Mouse (Mus musculus) layer of hippocampus, adult 8-10 months (tissue): ENCODE data around the gene Ccdc187. TPM values are rescaled to one million over a fixed set of nuclear protein-coding genes. Genes with fewer than 3 reads are reported as not detected.
A peak's percentile ranks its signal among the peaks of the same experiment; 100 is the strongest.

Source experiments
- DNase-seq, 2 experiments: peaks; one replicate each; pipeline ENCODE4 v3.0.0; 2022; ENCODE audit warnings: low spot score in 2 of 2
- total RNA-seq, 4 experiments: library from RNA; stranded (reverse); gene quantifications; 2 replicates each; pipeline ENCODE4 v1.2.4; 2022

The Ccdc187 gene
- total RNA-seq, 4 experiments from 2014 or later = 0.47 to 1.9 (median 1.5) TPM

GRCm38 (mm10) chr2:26280594-26280993, 13.8 kb downstream of the Ccdc187 start:
- no peak for DNase-seq

- DNase-seq = no peak
These were observed 14.6 kb downstream of the Ccdc187 start for GRCm38 (mm10) chr2:26279712-26280111.

DNA sequence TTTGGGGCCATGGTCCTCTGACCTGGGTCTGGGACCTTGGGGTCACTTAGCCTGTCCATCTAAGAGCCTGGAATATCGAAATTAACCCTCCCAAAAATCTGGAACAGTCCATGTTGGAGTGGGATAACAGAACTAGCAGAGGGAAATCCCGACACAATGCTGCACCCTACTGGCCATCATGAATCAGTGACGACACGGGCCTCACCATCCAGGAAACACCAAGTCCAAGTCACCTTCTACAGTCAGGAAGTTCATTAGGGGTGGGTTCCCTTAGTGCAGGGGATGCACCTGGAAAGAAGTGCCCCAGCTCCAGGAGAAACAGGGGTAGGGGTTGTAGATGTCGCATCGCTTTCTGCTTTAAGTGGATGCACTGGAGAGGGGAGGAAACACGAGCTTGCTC, 20.7 kb downstream of the Ccdc187 start:
- peak; percentile 31 to 58 for DNase-seq

DNA sequence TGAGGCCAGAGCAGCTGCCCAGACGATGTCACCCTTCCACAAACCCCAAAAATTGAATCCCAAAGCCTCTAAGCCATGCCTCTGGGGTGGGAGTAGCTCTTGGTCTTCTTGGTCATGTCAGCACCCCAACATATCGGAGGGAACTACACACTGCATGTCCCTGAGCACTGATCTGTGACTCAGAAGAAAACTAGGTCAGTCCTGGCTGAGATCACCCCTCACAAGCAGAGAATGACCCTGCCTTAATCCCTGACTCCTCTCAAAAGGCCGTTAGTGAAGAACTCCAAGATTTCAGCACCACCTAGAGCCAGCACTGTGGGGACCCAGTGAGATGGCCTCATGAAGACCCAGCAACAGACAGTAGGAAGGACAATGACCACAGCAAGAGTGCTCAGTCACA, 26.1 kb downstream of the Ccdc187 start:
- DNase-seq = no peak

- DNase-seq = no peak
These were observed 28.2 kb downstream of the Ccdc187 start for GRCm38 (mm10) chr2:26266066-26266742.

DNA sequence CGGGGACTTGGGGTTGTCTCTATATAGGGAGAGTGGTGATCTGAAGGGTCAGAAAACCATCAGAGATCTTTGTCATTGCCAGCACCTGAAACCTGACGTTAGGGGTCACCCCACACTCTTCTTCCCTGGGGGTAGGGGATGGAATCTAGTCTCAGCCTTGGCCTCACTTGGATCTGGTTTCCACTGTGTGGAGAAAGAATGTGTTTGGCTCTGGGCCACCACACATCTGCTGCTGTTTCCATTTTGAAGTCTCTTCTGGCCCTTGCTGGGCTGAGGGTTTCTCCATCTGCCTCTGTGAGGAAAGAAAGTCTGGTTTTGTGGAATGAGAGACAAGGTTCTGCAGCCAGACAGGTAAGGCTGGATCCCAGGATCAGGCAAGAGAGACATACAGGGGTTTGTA, 29.3 kb downstream of the Ccdc187 start:
- no peak for DNase-seq

DNA sequence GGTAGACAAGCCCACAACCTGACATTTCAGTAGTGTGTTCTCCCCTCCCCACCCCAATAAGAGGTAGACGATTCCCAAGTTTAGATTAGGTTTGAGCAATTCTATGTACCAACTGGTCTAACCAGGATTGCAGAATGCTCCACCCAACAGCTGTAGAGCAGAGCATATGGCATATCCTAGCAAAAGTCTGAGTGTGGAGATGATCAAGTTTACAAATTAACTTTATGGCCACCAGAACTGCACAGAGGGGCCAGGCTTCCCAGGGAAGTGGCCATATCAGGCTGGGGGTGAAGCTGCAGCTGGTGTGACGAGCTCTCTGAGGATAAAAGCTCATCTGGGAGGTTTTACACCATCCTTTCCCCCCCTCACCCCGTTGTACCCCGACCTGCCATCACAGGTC, 29.7 kb downstream of the Ccdc187 start:
- no peak for DNase-seq

GRCm38 (mm10) chr2:26257315-26258096, 36.9 kb downstream of the Ccdc187 start:
- DNase-seq = no peak

DNA sequence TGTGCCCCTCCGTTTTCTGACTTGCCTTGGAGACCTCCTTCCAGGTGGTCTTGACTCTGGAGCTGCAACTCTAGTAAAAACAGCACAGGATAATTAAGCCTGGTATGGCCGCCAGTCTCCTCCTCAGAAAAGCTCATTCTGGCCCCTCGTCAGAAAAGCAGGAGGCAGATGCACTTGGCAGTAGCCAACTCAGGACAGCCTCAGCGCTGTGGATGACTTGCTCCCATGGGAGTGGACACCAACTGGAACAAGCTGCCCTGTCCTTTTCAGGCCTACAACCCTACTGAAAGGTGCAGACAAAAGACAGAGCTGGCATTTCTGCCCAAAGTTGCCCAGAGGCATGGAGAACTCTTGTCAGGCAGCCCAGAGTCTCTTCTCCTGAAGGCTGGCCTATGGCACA, 39.5 kb downstream of the Ccdc187 start:
- DNase-seq = no peak

GRCm38 (mm10) chr2:26252514-26253206, 41.7 kb downstream of the Ccdc187 start:
- DNase-seq = no peak

- no peak for DNase-seq
These were observed 46.8 kb downstream of the Ccdc187 start for GRCm38 (mm10) chr2:26247531-26247930.

GRCm38 (mm10) chr2:26240841-26241240, 53.5 kb downstream of the Ccdc187 start:
- no peak for DNase-seq

DNA sequence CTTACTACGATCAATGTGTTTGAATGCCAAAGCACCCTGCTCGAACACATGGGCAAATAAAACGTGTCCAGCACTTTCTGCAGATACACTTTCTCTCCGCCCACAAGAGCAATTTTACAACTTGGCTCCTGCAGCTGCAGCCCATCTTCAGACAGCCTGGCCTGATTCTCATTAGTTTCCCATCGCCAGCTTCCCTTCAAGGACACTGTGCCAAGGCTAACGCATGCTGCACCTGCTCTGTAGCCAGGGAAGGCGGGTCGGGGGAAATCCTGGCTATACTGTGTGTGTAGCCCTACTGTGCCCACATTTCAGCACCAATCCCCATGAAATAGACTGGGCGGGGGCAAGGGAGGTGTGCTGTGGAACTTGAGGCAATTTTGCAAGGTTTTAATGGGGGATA, 54.0 kb downstream of the Ccdc187 start:
- no peak for DNase-seq

GRCm38 (mm10) chr2:26237290-26237782, 57.0 kb downstream of the Ccdc187 start, which contains the start of gene Qsox2:
TSS of gene Qsox2 (minus strand) at chr2:26237525.
- DNase-seq = peak; percentile 76 to 84

- DNase-seq = peak in 1 of 2 experiments; percentile 19
These were observed 57.6 kb downstream of the Ccdc187 start for GRCm38 (mm10) chr2:26236681-26237289.

DNA sequence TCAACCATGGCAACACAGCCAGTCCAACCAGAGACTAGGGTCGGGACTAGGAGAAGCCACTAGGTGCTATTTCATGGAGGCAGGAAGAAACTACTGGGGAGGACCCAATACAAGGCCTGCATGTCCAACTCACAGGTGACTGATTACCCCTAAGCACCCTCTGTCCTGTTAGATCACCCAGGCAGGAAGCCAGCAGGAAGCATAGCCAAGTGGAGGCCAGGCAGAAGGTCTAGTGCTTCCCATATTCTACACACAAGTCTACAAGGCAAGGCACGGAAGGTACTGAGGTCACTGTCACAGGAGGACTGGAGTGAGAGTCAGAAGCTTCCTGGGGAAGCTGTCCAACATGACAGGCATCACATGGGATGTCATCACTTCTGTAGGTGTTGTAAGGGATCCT, 59.6 kb downstream of the Ccdc187 start:
- no peak for DNase-seq

DNA sequence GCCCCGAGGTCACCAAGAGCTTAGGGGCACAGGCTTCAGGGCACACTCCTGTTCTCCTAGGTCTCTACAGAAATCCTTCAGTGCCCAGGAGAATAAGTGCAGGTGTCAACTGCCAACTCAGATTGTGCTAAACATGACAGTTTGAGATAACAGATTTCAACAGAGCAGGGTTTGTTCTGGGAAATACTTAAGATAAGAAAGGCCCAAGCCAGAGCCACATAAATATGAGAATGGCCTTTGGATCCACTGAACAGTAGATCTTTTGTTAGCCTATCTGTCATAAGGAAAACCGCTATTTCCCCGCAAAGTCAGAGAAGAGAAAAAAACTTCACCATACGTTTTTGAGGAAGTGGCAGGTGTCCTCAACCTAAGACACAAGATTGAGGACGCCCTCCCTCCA, 60.1 kb downstream of the Ccdc187 start:
- DNase-seq = no peak

DNA sequence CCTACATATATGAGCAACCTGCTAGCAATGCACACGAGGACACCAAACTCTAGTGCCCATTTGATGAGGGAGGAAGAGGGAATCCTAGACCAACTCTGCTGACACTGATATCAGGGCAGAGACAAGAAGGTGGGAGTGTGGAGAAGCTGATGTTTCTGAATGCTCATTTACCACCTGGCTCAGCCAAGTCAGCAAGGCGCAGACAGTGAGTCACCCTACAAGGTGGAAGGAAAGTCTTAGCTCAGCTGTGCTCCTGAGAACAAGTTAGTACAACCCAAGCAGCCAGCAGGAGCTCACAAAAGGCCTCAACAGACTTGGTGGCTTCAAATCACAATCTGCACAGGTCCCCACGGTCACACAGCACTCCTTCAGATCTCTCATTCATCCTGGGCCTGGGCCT, 63.0 kb downstream of the Ccdc187 start:
- no peak for DNase-seq

- DNase-seq = no peak
These were observed 64.1 kb downstream of the Ccdc187 start for GRCm38 (mm10) chr2:26230253-26230652.

DNA sequence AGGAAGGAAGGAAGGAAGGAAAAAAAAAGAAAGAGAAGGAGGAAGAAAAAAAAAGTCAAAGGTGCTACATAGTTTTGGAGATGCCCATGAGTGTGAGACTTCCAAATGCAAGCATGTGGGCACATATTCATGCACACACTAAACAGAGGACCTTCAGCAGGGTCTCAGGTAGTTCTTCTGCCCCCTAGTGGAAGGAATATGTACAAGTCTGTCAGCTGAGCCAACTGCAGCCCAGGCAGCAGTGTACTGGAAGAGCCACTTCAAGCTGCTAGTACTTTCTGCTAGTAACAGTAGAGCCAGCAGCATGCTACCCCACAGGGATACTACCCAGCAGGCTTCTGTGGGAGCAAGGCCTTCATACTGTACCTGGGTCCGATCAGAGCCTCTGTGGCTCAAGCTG, 66.6 kb downstream of the Ccdc187 start:
- DNase-seq = peak; percentile 33 to 52

- DNase-seq = no peak
These were observed 69.1 kb downstream of the Ccdc187 start for GRCm38 (mm10) chr2:26225242-26225641.

DNA sequence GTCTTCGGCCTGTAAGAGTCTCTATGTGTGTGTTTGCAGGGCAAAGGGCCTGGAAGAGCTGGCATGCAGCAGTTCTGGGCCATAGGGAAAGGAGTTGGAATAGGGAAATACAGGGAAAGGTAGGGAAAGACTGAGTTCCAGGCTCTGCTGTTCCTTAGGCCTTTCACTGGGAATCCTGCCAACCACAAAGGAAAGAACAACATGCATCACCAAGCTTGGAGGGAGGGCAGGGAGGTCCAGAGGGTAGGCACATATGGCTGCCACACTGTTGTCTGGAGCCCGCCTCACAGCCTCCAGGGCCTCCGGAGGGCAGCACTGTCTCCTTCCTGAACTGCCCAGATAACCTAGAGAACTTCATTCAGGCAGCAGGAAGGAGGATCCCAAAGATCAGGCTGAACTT, 70.4 kb downstream of the Ccdc187 start:
- DNase-seq = no peak
